Comparison of ENCODE assay signal across 8 mouse cellular contexts in the genomic region with DNA sequence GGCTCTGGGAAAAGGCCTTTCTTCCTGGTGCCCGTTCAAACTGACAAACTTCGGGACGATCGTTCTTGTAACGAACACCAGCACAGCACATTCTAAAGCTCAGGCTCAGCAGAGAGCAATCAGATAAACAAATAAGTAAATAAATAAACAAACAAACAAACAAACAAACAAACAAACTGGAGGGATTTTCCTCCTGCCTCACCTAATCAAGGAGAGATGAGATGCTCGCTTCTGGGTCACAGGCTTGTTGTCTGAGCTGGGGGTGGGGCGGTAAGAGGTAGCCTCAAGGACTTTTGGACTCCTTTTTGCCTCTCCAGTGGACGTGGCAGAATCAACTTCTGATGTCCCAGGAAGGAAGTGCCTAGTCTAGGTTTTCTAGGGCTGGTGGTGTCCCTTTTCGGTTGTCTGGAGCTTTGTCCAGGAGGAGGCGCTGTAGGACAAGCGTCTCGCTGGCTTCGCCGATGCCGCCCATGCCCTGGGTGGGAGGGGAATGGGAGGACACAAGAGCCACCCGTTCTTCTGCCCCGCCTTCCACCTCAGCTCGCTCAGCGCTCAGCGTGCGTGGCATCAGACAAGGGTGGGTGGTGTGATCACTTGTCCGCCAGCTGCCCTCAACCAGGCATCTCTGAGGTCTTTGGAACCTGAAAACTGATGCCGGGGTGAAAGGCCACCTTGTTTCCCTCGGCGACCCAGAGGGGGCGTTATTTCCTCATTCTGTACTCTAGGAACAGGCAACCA. TPM values are rescaled to one million over a fixed set of nuclear protein-coding genes. Genes with fewer than 3 reads are reported as not detected.
DNase-seq lines count a peak whose midpoint lies in the region; ATAC-seq lines count a peak whose summit lies in the region.

No protein-coding gene starts in this region.

- DNase-seq in right cerebral cortex, adult 18-20 months = peak; percentile 68
- no peak for DNase-seq in right cerebral cortex, postnatal 25 days
- peak; percentile 96 for DNase-seq in embryo, embryonic 11 days
- DNase-seq in left cerebral cortex, postnatal 25 days (ENCODE audit: low spot score in 2 of 2) = peak; percentile 66 to 70
- peak; percentile 90 for DNase-seq in midbrain, embryonic 10.5 days (ENCODE audit: low spot score)
- peak; percentile 68 to 88 for DNase-seq in spleen, postnatal 4 days (ENCODE audit: low spot score in 2 of 2)

- H3K9me3 ChIP-seq in intestine, embryonic 16.5 days (ENCODE audit: control insufficient read depth, low read length) = no peaks in the 10 kb centered on the region
- H3K9me3 ChIP-seq in midbrain, embryonic 10.5 days (replicated peaks) = no peaks in the 10 kb centered on the region

- no peak overlapping the region for H3K27ac ChIP-seq in intestine, embryonic 16.5 days (ENCODE audit: low read length)
- H3K27ac ChIP-seq in midbrain, embryonic 10.5 days (replicated peaks) = no peak overlapping the region

- intact Hi-C loops in left cerebral cortex, postnatal 25 days (cut with DNase I) = loop anchor here (1.0 to 5.0 kb wide), 4 partner anchors 249 to 597 kb away; no protein-coding TSS in a partner anchor

- peaks cover 28% of the 10 kb centered on the region for H3K27me3 ChIP-seq in intestine, embryonic 16.5 days (replicated peaks; ENCODE audit: control insufficient read depth, insufficient read depth, low read length)
- H3K27me3 ChIP-seq in midbrain, embryonic 10.5 days (ENCODE audit: low read depth, poor library complexity, severe bottlenecking) = peaks cover 100% of the 10 kb centered on the region

- H3K4me1 ChIP-seq in intestine, embryonic 16.5 days (ENCODE audit: control insufficient read depth, insufficient read depth, low read length) = peaks cover 7% of the 10 kb centered on the region; the same call in 1 of the 2 replicates
- peaks cover 11% of the 10 kb centered on the region for H3K4me1 ChIP-seq in midbrain, embryonic 10.5 days

- H3K4me3 ChIP-seq in intestine, embryonic 16.5 days (ENCODE audit: low read length) = peak overlapping the region; percentile 29
- peak overlapping the region; percentile 41 for H3K4me3 ChIP-seq in midbrain, embryonic 10.5 days

- WGBS in intestine, embryonic 16.5 days = 3% methylated on average over 26 of the region's 26 CpGs
- WGBS in midbrain, embryonic 10.5 days = 3% methylated on average over 26 of the region's 26 CpGs

- peak overlapping the region; percentile 56 for H3K4me2 ChIP-seq in intestine, embryonic 16.5 days (ENCODE audit: low read depth, low read length)

- peak; percentile 94 for ATAC-seq in granulocyte monocyte progenitor cell, adult 5-6 weeks (replicated peaks; ENCODE audit: poor library complexity, severe bottlenecking)
- peak; percentile 66 for ATAC-seq in intestine, embryonic 16.5 days

- H3K36me3 ChIP-seq in intestine, embryonic 16.5 days (ENCODE audit: control insufficient read depth, insufficient read depth, low read length) = no peaks in the 10 kb centered on the region
- H3K36me3 ChIP-seq in midbrain, embryonic 10.5 days = no peaks in the 10 kb centered on the region

- no peak overlapping the region for H3K9ac ChIP-seq in intestine, embryonic 16.5 days (ENCODE audit: low read depth, low read length)

RNA-seq across cellular contexts. Expression of gene Hoxd4, which starts 3.9 kb away (rescaled TPM):
- total RNA-seq in granulocyte monocyte progenitor cell, adult 5-6 weeks (2014; fragmentation: Nextera tagmentation) = not detected in 2 replicates
- not detected in 2 replicates for total RNA-seq in granulocyte monocyte progenitor cell, adult 5-6 weeks (2017)
- 0.91 and 0.95 TPM in 2 replicates for polyA plus RNA-seq in intestine, embryonic 16.5 days (2015; fragmentation: Nextera tagmentation; extraction: Ambion mirVana)
- not detected for total RNA-seq in left cerebral cortex, postnatal 25 days (2021)
- polyA plus RNA-seq in midbrain, embryonic 10.5 days (2016; fragmentation: Nextera tagmentation; extraction: Ambion mirVana) = not detected in 2 replicates

RNA-seq across cellular contexts. Expression of gene Hoxd3, which starts 3.9 kb away (rescaled TPM):
- total RNA-seq in granulocyte monocyte progenitor cell, adult 5-6 weeks (2014; fragmentation: Nextera tagmentation) = not detected in 2 replicates
- total RNA-seq in granulocyte monocyte progenitor cell, adult 5-6 weeks (2017) = not detected in 2 replicates
- 13.4 and 15.1 TPM in 2 replicates for polyA plus RNA-seq in intestine, embryonic 16.5 days (2015; fragmentation: Nextera tagmentation; extraction: Ambion mirVana)
- total RNA-seq in left cerebral cortex, postnatal 25 days (2021) = not detected
- 0.06 TPM in 1 of 2 replicates, not detected in the other for polyA plus RNA-seq in midbrain, embryonic 10.5 days (2016; fragmentation: Nextera tagmentation; extraction: Ambion mirVana)

RNA-seq across cellular contexts. Expression of gene Gm28230, which starts 10.9 kb away (rescaled TPM):
- total RNA-seq in granulocyte monocyte progenitor cell, adult 5-6 weeks (2014; fragmentation: Nextera tagmentation) = not detected in 2 replicates
- not detected in 2 replicates for total RNA-seq in granulocyte monocyte progenitor cell, adult 5-6 weeks (2017)
- 0.24 TPM in 1 of 2 replicates, not detected in the other for polyA plus RNA-seq in intestine, embryonic 16.5 days (2015; fragmentation: Nextera tagmentation; extraction: Ambion mirVana)
- not detected for total RNA-seq in left cerebral cortex, postnatal 25 days (2021)
- polyA plus RNA-seq in midbrain, embryonic 10.5 days (2016; fragmentation: Nextera tagmentation; extraction: Ambion mirVana) = not detected in 2 replicates

RNA-seq across cellular contexts. Expression of gene Hoxd8, which starts 11.3 kb away (rescaled TPM):
- total RNA-seq in granulocyte monocyte progenitor cell, adult 5-6 weeks (2014; fragmentation: Nextera tagmentation) = not detected in 2 replicates
- total RNA-seq in granulocyte monocyte progenitor cell, adult 5-6 weeks (2017) = not detected in 2 replicates
- polyA plus RNA-seq in intestine, embryonic 16.5 days (2015; fragmentation: Nextera tagmentation; extraction: Ambion mirVana) = 3.1 TPM in 2 replicates
- total RNA-seq in left cerebral cortex, postnatal 25 days (2021) = under 1 TPM in 1 of 2 experiments, not detected in 1; 0.14 TPM
- polyA plus RNA-seq in midbrain, embryonic 10.5 days (2016; fragmentation: Nextera tagmentation; extraction: Ambion mirVana) = not detected in 2 replicates

RNA-seq across cellular contexts. Expression of gene Hoxd9, which starts 18.1 kb away (rescaled TPM):
- not detected in 2 replicates for total RNA-seq in granulocyte monocyte progenitor cell, adult 5-6 weeks (2014; fragmentation: Nextera tagmentation)
- not detected in 2 replicates for total RNA-seq in granulocyte monocyte progenitor cell, adult 5-6 weeks (2017)
- 1.8 and 2.5 TPM in 2 replicates for polyA plus RNA-seq in intestine, embryonic 16.5 days (2015; fragmentation: Nextera tagmentation; extraction: Ambion mirVana)
- not detected for total RNA-seq in left cerebral cortex, postnatal 25 days (2021)
- polyA plus RNA-seq in midbrain, embryonic 10.5 days (2016; fragmentation: Nextera tagmentation; extraction: Ambion mirVana) = not detected in 2 replicates
